Mouse (Mus musculus) mouse trophoblast stem cell (cell line): ENCODE measurements at regions not wholly inside any gene's neighbourhood (a gene's known extent, or its start where the extent isn't known, plus 50 kb on each side); places are given as distances from the start of the nearest gene placed in this dataset.

Experiments
- in situ Hi-C, 2 experiments: fragments of 300-500 bp; cut with MseI, MboI; formaldehyde crosslinking; loops; 2 replicates in 1 of 2; 3 replicates in 1 of 2; pipeline ENCODE4 v1.15.1; 2025

DNA sequence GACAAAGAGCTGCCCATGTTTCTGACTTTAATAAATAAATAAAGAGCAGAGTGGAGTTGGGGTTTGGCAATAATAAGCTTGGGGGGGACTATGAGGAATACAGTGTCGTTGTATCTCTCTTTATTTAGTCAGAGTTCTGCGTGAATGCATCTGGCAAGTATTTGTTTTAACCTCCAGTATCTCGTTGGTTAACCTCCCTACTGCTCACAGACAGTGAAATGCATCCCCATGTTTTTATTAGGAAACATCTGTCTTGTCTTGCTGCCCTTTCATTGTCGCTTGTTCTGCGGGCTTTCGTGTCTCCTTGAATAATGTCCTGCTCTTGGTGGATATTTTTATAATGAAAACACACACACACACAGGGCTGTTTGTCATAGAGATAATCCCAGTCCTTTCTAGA is 118.8 kb upstream of the Ccdc54 start:
- in situ Hi-C loops = no loop called here

DNA sequence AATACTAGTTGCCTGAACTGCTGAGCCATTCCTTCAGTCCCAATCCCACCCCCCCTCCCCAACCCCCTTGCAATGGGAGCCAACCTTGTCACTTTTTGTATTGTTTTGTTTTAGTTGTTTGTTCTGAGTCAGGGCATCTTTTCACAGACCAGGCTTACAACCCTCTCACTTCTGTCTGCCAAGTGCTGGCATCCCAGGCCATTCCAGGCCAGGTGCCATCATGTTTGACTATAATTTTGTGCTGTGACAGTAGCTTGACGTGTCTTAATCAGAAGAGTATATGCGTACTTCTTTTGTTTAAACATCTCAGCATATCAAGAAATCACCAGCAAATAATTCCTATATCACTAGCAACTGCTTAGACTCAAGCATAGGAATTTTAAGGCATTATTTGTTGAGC is 117.0 kb upstream of the Ccdc54 start:
- in situ Hi-C loops = no loop called here

DNA sequence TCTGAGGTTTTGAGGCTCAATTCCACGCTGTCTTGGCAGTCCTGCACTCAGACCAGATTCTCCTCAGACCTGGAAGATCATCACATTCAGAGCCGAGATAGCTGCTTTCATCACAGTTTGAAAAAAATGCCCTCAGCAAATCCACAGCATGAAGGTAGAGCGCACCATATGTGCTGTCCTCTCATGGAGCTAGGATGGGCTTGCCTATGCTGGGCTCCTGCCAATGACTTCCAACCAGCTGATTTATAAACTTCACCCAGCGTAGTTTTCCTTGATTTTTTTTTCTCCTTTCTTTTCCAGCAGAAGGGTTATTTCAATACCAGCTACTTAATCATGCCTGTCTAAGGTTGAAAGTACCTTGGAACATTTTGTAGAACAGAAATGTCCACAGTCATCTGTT is 115.0 kb upstream of the Ccdc54 start:
- in situ Hi-C loops = no loop called here

DNA sequence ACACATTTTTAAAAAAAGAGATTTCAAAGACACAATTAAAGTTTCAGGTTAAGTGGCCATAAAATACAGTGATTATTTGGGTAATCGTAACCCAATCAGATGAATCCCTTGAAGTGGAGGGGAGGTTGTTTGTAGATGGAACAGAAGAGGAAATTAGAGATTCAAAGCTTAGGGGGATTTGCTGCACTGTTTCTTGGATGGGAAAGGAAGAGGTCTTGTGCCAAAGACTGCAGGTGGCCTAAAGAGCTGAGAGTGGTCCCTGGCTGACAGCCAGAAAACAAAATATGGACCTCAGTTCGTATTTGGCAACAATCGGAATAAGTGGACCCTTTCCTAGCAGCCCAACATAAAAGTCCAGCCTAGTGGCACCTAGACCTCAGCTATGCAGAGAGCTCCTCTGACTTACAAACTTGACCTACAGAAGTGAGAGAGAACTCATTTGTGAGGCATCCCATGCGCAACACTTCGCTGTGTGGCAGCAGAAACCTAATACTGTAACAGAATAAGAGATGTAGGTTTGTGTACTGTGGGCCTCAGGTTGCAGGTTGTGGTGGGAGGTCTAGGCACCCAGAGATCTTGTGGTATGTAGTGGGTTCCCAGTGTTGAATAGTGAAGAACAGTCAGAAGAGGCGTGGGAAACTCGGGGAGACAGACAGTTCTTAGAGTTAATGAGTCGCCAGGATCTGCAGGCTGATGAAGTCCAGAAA is 110.0 kb upstream of the Ccdc54 start:
- in situ Hi-C loops = no loop called here

DNA sequence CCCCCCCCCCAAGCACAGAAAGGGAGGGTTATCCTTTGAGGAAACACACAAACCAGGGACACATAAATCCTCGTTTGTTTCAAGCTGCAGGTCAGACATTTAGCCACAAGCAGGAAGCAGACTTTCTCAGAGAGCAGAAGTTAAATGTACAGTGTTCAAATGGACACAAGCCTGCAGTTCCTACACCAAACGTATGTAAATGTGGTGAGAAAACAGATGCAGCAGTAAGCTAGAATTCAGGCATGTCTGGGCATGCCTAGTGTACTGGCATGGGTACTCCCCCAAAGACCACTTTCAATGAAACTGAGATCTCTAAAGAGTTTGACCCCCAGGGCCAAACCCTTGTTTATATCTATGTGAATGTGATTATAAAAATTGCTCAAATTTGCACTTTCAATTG is 109.2 kb upstream of the Ccdc54 start:
- in situ Hi-C loops = no loop called here

DNA sequence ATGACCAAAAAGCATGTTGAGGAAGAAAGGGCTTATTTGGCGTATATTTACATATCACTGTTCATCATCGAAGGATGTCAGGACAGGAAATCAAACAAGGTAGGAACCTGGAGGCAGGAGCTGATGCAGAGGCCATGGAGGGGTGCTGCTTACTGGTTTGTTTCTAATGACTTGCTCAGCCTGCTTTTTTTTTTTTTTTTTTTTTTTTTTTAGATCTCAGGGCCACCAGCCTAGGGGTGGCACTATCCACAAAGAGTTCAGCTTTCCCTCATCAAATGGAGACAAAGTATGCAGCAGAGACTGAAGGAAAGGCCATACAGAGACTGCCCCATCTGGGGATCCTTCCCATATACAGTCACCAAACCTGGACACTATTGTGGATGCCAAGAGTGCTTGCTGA is 106.8 kb upstream of the Ccdc54 start:
- in situ Hi-C loops = no loop called here

DNA sequence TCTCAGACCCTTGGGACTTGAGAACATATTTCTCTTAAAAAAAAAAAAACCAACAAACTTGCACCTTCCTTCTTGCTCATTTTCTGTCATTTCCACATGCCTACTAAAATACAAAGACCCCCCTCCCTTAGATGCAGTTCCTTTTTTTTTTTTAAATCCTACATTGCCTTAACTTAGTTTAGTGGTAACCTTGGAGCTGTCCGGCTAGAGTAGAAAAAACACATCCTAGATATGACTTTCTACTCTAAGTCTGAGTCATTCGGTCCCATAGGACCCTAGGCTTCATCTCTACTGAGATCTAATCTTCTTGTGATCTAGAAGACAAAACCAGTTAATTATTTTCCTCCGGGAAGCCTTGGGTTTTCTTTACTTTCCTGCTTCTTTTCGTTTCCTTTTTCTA is 105.1 kb upstream of the Ccdc54 start:
- in situ Hi-C loops = no loop called here

DNA sequence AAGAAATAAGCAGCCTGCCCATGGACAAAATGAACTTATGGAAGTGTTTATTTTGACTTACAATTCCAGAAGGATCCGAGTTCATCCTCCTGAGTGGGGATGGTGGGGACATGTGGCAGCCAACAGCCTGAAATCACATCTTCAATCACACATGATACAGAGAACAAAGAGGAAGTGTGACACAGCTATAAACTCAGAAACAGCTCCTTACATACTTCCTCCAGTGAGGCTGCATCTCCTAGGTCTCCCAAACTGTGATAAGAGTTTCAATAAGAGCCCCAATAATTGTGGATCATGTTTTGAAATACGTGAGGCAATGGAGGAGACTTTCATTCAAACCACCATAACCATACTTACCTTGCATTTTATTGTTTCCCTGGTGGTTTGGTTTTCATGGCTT is 103.1 kb upstream of the Ccdc54 start:
- in situ Hi-C loops = no loop called here

DNA sequence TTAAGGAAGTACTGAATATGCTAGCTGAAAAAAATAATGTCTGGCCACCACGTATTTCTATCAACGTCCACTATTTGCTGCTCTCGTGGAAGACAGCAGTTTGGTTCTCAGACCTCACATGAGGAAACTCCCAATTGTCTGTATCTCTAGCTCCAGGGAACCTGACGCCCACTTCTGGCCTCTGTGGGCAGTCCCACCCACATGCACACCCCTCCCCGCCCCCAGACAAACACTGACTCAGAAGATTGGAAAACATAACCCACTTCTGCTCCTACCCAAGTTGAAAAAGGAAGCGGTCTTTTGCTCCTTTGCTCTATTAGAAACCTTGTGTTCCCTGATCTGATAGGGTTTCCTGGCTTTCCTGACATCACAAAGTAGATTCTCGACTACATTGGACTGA is 99.9 kb upstream of the Ccdc54 start:
- in situ Hi-C loops = no loop called here

DNA sequence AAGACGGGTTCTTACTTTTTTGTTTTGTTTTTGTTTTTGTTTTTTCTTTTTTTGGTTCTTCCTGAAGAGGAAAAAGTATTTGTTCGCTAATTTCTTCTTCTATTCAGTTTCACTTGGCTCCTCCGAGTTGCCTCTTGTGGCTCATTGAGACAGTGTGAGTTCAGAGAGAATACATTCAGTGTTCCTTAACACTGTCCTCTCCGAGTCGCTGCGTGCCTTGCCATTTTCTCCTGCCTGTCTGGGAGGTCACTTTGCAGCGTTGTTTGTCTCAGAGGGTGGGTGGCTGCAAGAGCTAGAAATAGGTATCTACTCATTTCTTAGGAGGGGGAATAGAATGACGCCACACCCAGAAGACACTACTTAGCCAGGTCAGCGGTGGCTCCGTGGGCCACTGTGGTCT is 98.6 kb upstream of the Ccdc54 start:
- in situ Hi-C loops = no loop called here

DNA sequence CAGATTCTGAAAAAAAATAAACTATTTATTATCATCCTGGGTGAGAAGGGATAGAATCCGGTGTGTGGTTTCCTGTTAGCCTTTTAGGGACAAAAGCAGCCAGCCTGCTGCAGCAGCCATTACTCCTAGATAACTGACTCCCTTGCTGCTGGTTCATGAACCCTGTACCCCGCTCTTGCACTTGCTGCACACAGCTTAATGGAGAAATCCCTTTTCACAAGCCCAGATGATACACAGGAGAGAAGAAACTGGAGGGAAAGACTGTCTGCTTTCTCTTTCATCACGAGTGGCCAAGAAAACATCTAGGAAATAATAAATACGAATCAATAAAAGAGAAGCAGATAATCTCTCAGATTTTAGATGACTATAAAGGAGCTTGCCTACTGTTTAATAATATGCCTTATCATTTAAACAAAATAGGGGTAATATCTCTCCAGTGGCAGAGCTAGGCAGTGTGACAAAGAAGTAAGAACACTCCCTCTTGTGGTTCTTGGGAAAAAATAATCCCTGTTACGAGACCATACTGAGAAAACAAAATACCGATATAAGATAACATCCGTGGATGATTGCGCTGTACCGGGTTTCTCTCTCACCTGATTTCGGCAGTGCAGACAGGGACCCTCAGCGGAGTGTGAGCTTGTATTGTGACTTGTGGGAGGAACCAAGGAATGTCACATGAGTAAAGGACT is 98.0 kb upstream of the Ccdc54 start:
- in situ Hi-C loops = no loop called here

DNA sequence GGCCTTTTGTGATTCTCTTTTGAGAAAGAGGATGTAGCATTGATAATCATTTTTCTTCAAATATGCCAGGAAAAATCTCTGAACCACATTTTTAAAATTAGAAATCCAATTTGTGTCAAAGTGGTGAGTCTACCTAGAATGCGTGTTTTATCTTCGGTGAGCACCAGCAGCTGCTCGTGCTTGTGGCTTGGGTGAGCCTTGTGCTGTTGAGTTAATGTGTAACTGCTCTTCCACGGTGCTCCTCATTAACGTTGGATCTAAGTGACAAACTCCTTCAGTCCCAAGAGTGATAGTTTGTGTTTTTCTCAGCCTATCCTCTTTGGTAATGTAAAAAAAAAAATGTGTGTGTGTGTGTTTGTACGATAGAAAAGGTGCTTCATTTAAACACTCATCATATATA is 88.7 kb upstream of the Ccdc54 start:
- in situ Hi-C loops = no loop called here

DNA sequence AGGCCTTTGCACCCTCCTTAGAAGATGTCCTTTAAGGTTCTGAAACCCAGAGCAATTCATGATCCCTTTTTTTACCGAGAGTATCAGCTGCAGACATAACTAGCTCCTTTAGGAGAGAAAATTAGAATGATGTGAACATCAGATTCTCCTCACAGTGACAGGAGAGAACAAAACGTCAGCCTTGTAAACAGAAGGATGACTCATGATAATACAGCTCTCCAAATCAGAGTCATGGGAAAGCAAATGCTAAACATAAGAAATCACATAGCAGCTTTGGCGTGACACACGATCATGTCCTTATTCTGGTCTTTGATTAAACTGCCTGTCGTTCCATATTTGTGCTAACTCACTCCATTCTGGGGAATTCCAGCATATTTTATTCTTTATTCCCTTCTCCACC is 82.4 kb upstream of the Ccdc54 start:
- in situ Hi-C loops = no loop called here

DNA sequence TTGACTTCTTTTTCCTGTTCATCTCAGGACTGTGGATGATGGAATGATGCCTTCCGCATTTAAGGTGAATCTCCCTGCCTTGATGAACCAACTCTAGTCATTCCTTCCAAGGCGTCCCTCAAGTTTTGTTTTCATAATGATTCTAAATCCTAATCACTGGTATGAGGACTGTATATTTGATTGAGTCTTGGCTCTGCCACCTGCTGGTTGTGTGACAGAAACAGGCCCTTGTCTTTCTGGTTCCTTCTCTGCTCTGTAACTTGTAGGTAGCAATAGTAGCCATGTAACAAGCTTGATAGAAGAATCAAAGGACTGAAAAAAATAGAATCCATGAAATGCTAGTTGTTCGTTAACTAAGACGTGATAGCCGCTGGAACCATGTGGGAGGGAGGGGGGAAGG is 81.8 kb upstream of the Ccdc54 start:
- in situ Hi-C loops = no loop called here

DNA sequence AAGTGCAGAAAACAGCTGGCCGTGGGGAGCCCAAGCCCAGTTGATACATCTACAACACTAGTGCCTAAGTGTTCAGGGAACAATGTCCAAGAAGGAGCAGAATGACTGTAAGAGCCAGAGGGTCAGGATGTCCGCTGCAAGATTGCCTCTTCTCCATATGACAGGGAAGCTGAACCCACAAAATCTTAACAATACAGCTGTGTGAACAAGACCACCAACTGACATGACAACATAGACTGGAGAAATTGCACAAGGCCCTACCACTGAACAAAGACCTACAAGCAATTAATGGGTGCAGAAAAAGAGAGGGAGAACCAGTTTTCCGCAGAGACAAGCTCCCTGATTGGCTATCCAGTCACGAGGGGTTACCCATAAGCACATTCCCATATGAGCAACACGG is 80.2 kb upstream of the Ccdc54 start:
- in situ Hi-C loops = no loop called here

DNA sequence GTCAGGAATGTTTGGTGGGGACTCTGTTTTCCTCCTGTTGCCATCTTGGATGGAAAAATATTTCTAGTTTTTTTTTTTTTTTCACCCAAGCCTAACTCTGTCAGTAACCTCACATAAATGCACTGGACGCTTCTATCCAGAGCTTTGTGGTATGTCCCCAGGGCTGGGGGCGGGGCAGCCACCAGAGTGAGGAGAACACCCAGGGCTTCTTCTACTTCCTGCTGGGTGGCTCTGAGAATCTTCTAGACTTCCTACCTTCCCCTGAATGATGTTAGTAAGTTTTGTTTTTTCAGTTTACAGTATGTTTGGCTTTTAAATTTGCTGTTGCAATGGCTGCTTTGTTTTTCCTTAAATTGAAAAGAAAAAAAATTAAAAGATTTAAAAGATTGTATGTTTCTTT is 73.3 kb upstream of the Ccdc54 start:
- in situ Hi-C loops = no loop called here
